Mouse (Mus musculus): ENCODE data around the gene Rtp3. TPM values are rescaled to one million over a fixed set of nuclear protein-coding genes. Genes with fewer than 3 reads are reported as not detected.

The Rtp3 gene
- total RNA-seq, 2 experiments from 2014 or later = 0.44 TPM; not detected in 1

DNA sequence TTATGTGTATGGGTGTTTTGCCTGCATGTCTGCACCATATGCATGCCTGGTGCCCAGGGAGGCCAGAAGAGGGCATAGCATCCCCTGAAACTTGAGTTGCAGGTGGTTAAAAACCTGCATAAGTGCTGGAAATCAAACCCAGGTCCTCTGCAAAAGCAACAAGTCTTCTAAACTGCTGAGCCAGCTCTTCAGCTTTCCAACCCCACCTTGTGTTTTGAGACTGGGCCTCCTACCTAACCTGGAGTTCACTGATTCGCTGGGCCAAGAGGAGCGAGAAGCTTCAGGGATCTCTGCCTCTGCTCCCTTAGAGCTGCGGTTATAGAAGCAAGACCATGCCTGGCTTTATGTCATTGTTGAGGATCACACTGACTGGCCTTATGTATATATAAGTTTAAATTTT, 40.3 kb downstream of the Rtp3 start:
- intact Hi-C loops (cut with DNase I) = loop anchor here (10.0 kb wide), 1 partner anchor 215 kb away; no protein-coding TSS in a partner anchor
- DNase-seq (ENCODE audit: low spot score in 2 of 2) = no peak

DNA sequence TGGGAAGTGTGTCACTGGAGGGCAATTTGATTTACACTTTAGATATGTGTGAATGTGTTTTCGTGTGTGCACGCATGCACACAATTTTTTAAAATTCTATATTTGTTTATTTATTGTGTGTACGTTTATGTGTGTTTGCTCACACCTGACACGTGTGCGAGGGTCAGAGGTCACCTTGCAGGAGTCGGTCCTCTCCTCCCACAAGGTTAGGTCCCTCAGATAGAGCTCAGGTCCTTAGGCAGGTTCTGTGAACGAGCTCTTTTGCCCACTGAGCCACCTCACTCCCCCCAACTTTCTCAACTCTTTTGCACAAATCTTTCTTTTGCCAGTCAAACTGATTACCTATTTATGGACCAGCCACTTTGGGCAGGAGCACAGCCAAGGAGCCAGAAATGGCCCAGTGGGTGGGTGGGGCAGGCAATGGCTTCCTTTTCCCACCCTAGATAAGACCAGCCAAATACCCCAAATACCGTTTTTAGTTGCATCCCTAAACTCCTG, 41.5 kb downstream of the Rtp3 start:
- no peak for DNase-seq (ENCODE audit: low spot score in 2 of 2)
- intact Hi-C loops (cut with DNase I) = no loop called here

DNA sequence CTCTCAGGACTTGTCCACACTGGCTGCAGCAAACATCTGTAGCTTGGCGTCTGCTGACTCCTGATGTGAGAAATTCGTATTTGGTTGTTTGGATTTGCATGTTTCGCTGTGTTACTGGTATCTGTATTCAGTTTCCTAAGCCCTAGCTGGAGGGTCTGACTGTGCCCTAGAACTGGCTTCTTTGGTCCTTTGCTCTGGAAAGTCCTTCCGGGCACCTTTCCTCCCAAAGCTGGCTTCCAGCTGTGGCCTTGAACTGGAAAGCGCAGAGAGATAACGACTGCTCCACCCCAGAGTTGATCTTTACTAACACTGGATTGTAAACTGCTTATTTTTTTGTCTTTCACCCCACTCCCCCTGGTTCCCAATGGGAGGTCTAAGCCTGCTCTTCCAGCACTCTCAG, 42.5 kb downstream of the Rtp3 start:
- no peak for DNase-seq (ENCODE audit: low spot score in 2 of 2)
- intact Hi-C loops (cut with DNase I) = no loop called here

DNA sequence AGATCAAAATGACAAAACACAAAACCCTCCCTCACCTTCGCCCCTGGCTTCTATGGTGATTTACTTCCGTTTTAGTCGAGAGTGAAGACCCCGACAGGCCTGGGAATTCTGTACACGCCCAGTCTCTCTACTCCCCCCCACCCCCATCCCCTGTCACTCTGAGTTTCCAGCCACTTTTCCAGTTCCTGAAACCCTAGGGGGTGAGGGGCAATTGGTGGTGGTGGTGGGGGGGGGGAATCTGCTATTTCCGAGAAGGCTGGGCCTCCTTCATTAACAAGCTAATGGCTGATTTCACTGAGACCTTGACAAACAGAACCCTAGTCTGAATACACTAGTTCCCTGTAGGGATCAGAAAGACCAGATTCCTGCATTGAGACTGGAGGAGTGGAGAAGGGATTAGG, 43.1 kb downstream of the Rtp3 start:
- intact Hi-C loops (cut with DNase I) = no loop called here

DNA sequence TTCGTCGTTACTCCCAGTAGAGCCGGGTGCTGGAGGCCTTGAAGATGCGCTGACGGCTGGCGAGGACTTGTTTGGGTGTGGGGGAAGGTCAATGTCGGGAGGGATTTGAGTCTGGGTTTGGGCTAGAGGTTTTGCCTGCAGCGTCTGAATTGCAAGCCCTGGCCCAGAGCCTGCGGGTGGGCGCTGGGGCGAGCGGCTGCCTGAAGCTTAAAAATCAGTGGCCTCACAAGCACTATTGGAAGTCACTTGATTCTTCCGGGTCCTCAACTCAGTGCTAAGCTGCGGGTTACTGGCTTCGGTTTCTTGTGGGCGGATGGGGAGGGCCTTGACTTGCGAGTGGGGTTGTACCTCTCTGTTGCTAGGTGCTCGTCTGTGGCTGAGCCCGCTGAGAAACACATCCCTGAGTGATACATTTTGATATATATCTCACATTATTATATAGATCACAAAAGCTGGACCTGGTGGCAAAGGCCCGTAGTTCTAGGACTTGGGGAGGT, 43.8 kb downstream of the Rtp3 start:
- intact Hi-C loops (cut with DNase I) = no loop called here
- no peak for DNase-seq (ENCODE audit: low spot score in 2 of 2)

More for the DNA sequence above, 43.1 kb downstream of the Rtp3 start:
- DNase-seq (ENCODE audit: low spot score in 2 of 2) = no peak

DNA sequence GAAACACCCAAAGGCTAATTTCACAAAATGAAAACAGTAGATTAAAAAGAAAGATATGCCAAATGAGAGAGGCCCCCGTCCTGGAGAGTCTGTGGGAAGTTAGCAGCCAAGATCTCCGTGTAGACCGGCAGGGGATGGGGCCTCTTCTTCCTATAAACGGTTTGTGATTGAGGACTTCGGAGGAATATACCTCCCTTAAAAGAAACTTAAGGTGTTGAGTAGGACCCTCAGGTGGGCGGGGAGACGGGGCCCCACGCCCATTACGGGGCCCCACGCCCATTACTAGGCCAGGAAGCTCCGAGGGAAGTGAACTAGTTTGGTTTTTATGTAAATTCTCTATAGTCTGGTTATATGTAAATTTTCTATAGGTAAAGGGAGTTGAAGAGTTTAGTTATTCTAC, 44.5 kb downstream of the Rtp3 start, which contains the start of gene Tdgf1:
Gene Tdgf1, minus strand, starts transcription at position 233 of the 400 bp plus-strand sequence.
- no peak for DNase-seq (ENCODE audit: low spot score in 2 of 2)
- intact Hi-C loops (cut with DNase I) = no loop called here

DNA sequence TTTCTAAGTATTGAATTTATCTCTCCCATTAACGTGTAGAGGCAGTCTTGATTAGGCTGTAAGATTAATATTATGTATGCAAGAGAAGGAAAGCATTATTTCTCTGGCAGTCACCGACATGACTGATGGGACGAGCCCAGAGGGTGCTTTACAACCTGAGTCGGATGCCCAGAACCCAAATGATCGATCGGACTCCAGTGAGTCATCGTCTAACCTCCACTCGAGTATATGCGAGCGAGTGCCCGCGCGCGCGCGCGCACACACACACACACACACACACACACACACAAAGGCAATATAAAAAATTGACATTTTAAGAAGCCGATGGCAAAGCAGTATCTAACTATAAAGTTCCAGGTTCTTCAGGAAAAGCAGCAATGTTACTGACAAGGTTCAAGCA, 45.0 kb downstream of the Rtp3 start:
- no peak for DNase-seq (ENCODE audit: low spot score in 2 of 2)
- intact Hi-C loops (cut with DNase I) = no loop called here

DNA sequence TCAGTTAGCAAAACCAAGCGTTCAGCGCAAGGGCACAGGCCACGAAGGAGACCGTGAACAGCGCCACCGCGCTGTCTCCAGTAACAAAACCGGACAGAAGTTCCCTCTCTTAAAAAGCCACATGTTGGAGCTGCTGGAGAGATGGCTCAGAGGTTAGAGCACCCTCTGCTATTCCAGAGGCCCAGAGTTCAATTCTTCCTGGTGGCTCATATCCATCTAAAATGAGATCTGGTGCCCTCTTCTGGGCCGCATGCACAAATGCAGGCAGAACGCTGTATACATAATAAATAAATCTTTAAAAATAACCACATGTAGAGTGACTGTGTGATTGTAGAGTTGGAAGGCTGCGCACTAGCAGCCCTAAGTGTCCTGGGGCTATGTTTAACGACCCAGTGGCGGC, 46.1 kb downstream of the Rtp3 start:
- DNase-seq (ENCODE audit: low spot score in 2 of 2) = no peak
- intact Hi-C loops (cut with DNase I) = no loop called here

DNA sequence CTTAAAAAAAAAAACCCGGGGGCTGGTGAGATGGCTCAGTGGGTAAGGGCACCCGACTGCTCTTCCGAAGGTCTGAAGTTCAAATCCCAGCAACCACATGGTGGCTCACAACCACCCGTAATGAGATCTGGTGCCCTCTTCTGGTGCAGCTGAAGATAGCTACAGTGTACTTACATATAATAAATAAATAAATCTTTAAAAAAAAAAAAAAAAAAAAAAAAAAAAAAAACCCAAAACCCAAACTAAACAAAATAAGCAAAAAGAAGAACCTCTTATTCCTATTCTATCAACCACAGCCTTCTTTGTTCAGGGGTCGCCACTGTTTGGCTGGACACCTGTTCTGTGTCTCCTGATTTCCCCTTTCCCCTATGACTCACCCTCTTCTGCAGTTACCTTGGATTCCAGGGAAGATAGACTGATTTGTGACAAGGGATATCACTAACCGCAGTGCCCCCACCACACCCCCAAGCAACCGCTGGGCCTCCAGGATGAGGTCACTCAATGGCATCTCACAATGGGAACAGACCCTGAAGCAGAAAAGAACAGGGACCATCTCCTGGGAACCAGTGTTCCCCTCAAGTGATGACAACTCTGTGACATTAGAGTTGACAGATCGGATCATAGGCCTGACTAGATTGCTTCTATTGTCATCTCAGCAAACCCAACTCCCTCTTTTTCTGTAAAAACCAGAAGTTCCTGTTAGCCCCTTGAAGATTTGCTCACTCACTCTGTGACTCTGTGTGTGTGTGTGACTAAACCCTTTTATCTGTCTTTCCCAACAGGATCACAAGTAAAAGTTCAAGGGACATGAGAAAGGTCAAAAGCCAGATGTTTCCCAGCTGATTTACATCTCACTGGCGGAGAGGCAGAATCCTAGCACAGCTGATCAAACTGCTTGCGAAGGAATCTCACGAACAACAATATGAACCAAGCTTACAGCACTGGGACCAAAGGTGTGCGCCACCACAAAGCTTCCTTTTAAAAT, 52.6 kb downstream of the Rtp3 start:
- no peak for DNase-seq (ENCODE audit: low spot score in 2 of 2)

DNA sequence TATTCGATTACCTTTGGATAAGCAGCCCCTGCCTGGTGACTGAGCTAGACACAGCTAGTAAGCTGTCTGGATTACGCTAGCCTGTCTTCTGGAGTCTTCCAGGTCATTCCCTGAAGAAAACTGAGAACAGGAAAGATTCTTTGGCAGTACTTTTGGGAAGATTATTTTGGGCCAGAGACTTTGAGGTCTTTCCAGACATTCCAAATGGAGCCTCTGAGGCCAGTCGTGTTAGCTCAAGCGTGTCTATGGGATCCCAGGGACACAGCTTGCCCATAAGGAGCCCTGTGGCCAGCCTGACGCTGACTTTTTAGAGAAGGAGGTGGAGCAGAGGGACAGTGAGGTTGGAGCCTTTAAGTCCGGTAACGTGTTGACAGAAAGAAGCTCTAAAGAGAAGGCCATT, 54.4 kb downstream of the Rtp3 start:
- DNase-seq (ENCODE audit: low spot score in 2 of 2) = no peak
- intact Hi-C loops (cut with DNase I) = no loop called here

More for the DNA sequence above, 52.6 kb downstream of the Rtp3 start:
- intact Hi-C loops (cut with DNase I) = no loop called here

Other genes with a start within 250 kb of the Rtp3 start
- under 1 TPM in 1 of 2 experiments, not detected in 1; 0.53 TPM for gene Myl3, start 248.7 kb downstream of the Rtp3 start, total RNA-seq (2021)
- gene Pth1r, start 243.4 kb downstream of the Rtp3 start, total RNA-seq (2021) = 1 to 10 TPM; 6.4 to 8.3 TPM
- not detected for gene Prss42, start 192.4 kb downstream of the Rtp3 start, total RNA-seq (2021)
- not detected for gene Prss44, start 176.6 kb downstream of the Rtp3 start, total RNA-seq (2021)
- not detected for gene Prss43, start 163.9 kb downstream of the Rtp3 start, total RNA-seq (2021)
- under 1 TPM; 0.27 to 0.29 TPM for gene Prss45, start 156.0 kb downstream of the Rtp3 start, total RNA-seq (2021)
- gene Prss46, start 146.1 kb downstream of the Rtp3 start, total RNA-seq (2021) = not detected
- not detected for gene Prss50, start 132.6 kb downstream of the Rtp3 start, total RNA-seq (2021)
- 10 to 100 TPM in 1 of 2 experiments, 1 to 10 TPM in 1; 9.6 to 10.0 TPM for gene Als2cl, start 110.7 kb downstream of the Rtp3 start, total RNA-seq (2021)
- 1 to 10 TPM; 4.1 to 4.5 TPM for gene Tmie, start 110.5 kb downstream of the Rtp3 start, total RNA-seq (2021)
- gene Fam240a, start 73.7 kb downstream of the Rtp3 start, total RNA-seq (2021) = not detected
- under 1 TPM; 0.42 to 0.53 TPM for gene Tdgf1, start 44.4 kb downstream of the Rtp3 start, total RNA-seq (2021)
- gene Lrrc2, start 39.0 kb downstream of the Rtp3 start, total RNA-seq (2021) = 1 to 10 TPM; 1.9 to 2.0 TPM
- gene Ltf, start 28.7 kb upstream of the Rtp3 start, total RNA-seq (2021) = 1 to 10 TPM in 1 of 2 experiments, not detected in 1; 1.0 TPM
- 1 to 10 TPM in 1 of 2 experiments, under 1 TPM in 1; 0.68 to 1.0 TPM for gene Ccrl2, start 66.9 kb upstream of the Rtp3 start, total RNA-seq (2021)
- gene Lrrfip2, start 127.0 kb upstream of the Rtp3 start, total RNA-seq (2021) = 10 to 100 TPM; 32.2 to 34.2 TPM

Data from left cerebral cortex, postnatal 14 days (tissue).